Mouse (Mus musculus): ENCODE results near the gene Nrd1.

Nrd1 gene

GRCm38 (mm10) chr4:109029857-109030256 is 29.4 kb downstream of the Nrd1 start:
- DNase-seq: no peak

GRCm38 (mm10) chr4:109030266-109030665 is 29.8 kb downstream of the Nrd1 start:
- no peak for DNase-seq

GRCm38 (mm10) chr4:109036327-109036726 is 35.9 kb downstream of the Nrd1 start:
- no peak for DNase-seq

- DNase-seq: no peak
Measured at GRCm38 (mm10) chr4:109042739-109043138, 42.3 kb downstream of the Nrd1 start.

- no peak for DNase-seq
Measured at GRCm38 (mm10) chr4:109043294-109043693, 42.8 kb downstream of the Nrd1 start.

- no peak for DNase-seq
Measured at GRCm38 (mm10) chr4:109043756-109044155, 43.3 kb downstream of the Nrd1 start.

- no peak for DNase-seq
Measured at GRCm38 (mm10) chr4:109048258-109048657, 47.8 kb downstream of the Nrd1 start.

GRCm38 (mm10) chr4:109052282-109052681 is 51.8 kb downstream of the Nrd1 start:
- no peak for DNase-seq

GRCm38 (mm10) chr4:109054003-109054402 is 53.5 kb downstream of the Nrd1 start:
- no peak for DNase-seq

GRCm38 (mm10) chr4:109056351-109056750 is 55.9 kb downstream of the Nrd1 start:
- DNase-seq: no peak

GRCm38 (mm10) chr4:109057640-109058039 is 57.2 kb downstream of the Nrd1 start:
- DNase-seq: no peak

GRCm38 (mm10) chr4:109059255-109059821 is 58.9 kb downstream of the Nrd1 start:
- no peak for DNase-seq

- DNase-seq: no peak
Measured at GRCm38 (mm10) chr4:109064941-109065340, 64.5 kb downstream of the Nrd1 start.

- no peak for DNase-seq
Measured at GRCm38 (mm10) chr4:109065714-109066113, 65.3 kb downstream of the Nrd1 start.

- DNase-seq: no peak
Measured at GRCm38 (mm10) chr4:109072891-109073290, 72.4 kb downstream of the Nrd1 start.

- DNase-seq: no peak
Measured at GRCm38 (mm10) chr4:109073296-109073695, 72.8 kb downstream of the Nrd1 start.

GRCm38 (mm10) chr4:109078941-109079340 is 78.5 kb downstream of the Nrd1 start:
- DNase-seq: no peak

GRCm38 (mm10) chr4:109079676-109080075 is 79.2 kb downstream of the Nrd1 start:
- no peak for DNase-seq

GRCm38 (mm10) chr4:109080118-109080517 is 79.7 kb downstream of the Nrd1 start:
- DNase-seq: no peak

- no peak for DNase-seq
Measured at GRCm38 (mm10) chr4:109089171-109089570, 88.7 kb downstream of the Nrd1 start.

GRCm38 (mm10) chr4:109089999-109090398 is 89.5 kb downstream of the Nrd1 start:
- no peak for DNase-seq

GRCm38 (mm10) chr4:109091241-109091777 is 90.9 kb downstream of the Nrd1 start:
- no peak for DNase-seq

GRCm38 (mm10) chr4:109092344-109092743 is 91.9 kb downstream of the Nrd1 start:
- DNase-seq: no peak

GRCm38 (mm10) chr4:109094269-109094668 is 93.8 kb downstream of the Nrd1 start:
- no peak for DNase-seq

- DNase-seq: no peak
Measured at GRCm38 (mm10) chr4:109098861-109099260, 98.4 kb downstream of the Nrd1 start.
